ENCODE assay signal across 27 mouse cellular contexts in genomic region chr1:136058594-136058993, GRCm38 (mm10). TPM values are rescaled to one million over a fixed set of nuclear protein-coding genes. Genes with fewer than 3 reads are reported as not detected.
DNase-seq lines count a peak whose midpoint lies in the region; ATAC-seq lines count a peak whose summit lies in the region.
"Had no signal": no experiment of that assay in that cellular context is flagged by ENCODE, and none has a peak within 500 bp of the region (broad histone marks: within the 10 kb centered on the region; RNA-seq: fewer than 3 reads in every experiment).

No protein-coding gene starts in this region.

- peak; percentile 56; the same call in 1 of the 2 replicates for ATAC-seq in liver, embryonic 13.5 days (ENCODE audit: low read depth)
- no peak for ATAC-seq in liver, embryonic 12.5 days
- ATAC-seq in stomach, embryonic 14.5 days (ENCODE audit: insufficient number of reproducible peaks, insufficient read depth, low FRiP score, low read depth), result peak; percentile 54
- ATAC-seq: forebrain, embryonic 14.5 days had no signal

- no peak overlapping the region for H3K4me3 ChIP-seq in liver, embryonic 13.5 days (replicated peaks)
- no peak overlapping the region for H3K4me3 ChIP-seq in liver, embryonic 12.5 days
- H3K4me3 ChIP-seq in stomach, embryonic 14.5 days (ENCODE audit: low read depth, low read length), result no peak overlapping the region
- H3K4me3 ChIP-seq: embryonic facial prominence, embryonic 15.5 days; erythroblast, embryonic 14.5 days; forebrain, embryonic 10.5 days; heart, embryonic 10.5 days; hindbrain, embryonic 13.5 days had no signal

- H3K4me1 ChIP-seq in liver, embryonic 13.5 days (replicated peaks), result 0 out of 2 replicates have a peak, but pooled peaks cover 2% of the 10 kb centered on the region
- H3K4me1 ChIP-seq in liver, embryonic 12.5 days, result no peaks in the 10 kb centered on the region
- H3K4me1 ChIP-seq in stomach, embryonic 14.5 days (ENCODE audit: control insufficient read depth, insufficient read depth, low read length), result no peaks in the 10 kb centered on the region
- H3K4me1 ChIP-seq: embryonic facial prominence, embryonic 15.5 days had no signal

- WGBS in liver, embryonic 13.5 days (ENCODE audit: insufficient replicate concordance), result 27% methylated on average over 3 of the region's 3 CpGs
- WGBS in liver, embryonic 12.5 days (ENCODE audit: insufficient replicate concordance), result 36% methylated on average over 3 of the region's 3 CpGs
- 42% methylated on average over 3 of the region's 3 CpGs for WGBS in stomach, embryonic 14.5 days

- H3K27ac ChIP-seq in liver, embryonic 13.5 days, result no peak overlapping the region
- H3K27ac ChIP-seq in liver, embryonic 12.5 days, result no peak overlapping the region
- H3K27ac ChIP-seq in stomach, embryonic 14.5 days (ENCODE audit: low read length), result no peak overlapping the region
- H3K27ac ChIP-seq: embryonic facial prominence, embryonic 15.5 days; forebrain, embryonic 10.5 days; heart, embryonic 10.5 days; hindbrain, embryonic 13.5 days had no signal

- no peaks in the 10 kb centered on the region for H3K9me3 ChIP-seq in liver, embryonic 13.5 days (replicated peaks)
- H3K9me3 ChIP-seq in liver, embryonic 12.5 days (replicated peaks), result no peaks in the 10 kb centered on the region
- H3K9me3 ChIP-seq in stomach, embryonic 14.5 days (ENCODE audit: control insufficient read depth, low read depth, low read length), result no peaks in the 10 kb centered on the region
- H3K9me3 ChIP-seq: embryonic facial prominence, embryonic 15.5 days; forebrain, embryonic 10.5 days; G1E; heart, embryonic 10.5 days; hindbrain, embryonic 13.5 days had no signal

- H3K27me3 ChIP-seq in liver, embryonic 13.5 days, result peaks cover 25% of the 10 kb centered on the region
- H3K27me3 ChIP-seq in liver, embryonic 12.5 days (replicated peaks), result peaks cover 40% of the 10 kb centered on the region
- no peaks in the 10 kb centered on the region for H3K27me3 ChIP-seq in stomach, embryonic 14.5 days (ENCODE audit: control insufficient read depth, insufficient read depth, low read length)
- H3K27me3 ChIP-seq: embryonic facial prominence, embryonic 15.5 days had no signal

- DNase-seq in liver, embryonic 13.5 days, result no peak
- DNase-seq in ZHBTc4 (ENCODE audit: low read depth, low spot score), result peak; percentile 13
- no peak for DNase-seq in spleen, postnatal 36 days (ENCODE audit: low spot score in 2 of 2)
- no peak for DNase-seq in heart, postnatal 14 days
- DNase-seq: adrenal gland, postnatal 10 days; cerebellum, adult 11 months; cerebellum, adult 8-10 months; cerebellum, postnatal 14 days; embryo, embryonic 11 days; gastrocnemius, postnatal 10 days; heart, adult 18-20 months; heart, postnatal 10 days had no signal

- no peak overlapping the region for H3K9ac ChIP-seq in liver, embryonic 13.5 days
- no peak overlapping the region for H3K9ac ChIP-seq in liver, embryonic 12.5 days
- no peak overlapping the region for H3K9ac ChIP-seq in stomach, embryonic 14.5 days (replicated peaks; ENCODE audit: low read depth, low read length)
- H3K9ac ChIP-seq: embryonic facial prominence, embryonic 15.5 days; hindbrain, embryonic 13.5 days had no signal

- no peaks in the 10 kb centered on the region for H3K36me3 ChIP-seq in liver, embryonic 13.5 days
- no peaks in the 10 kb centered on the region for H3K36me3 ChIP-seq in liver, embryonic 12.5 days
- H3K36me3 ChIP-seq in stomach, embryonic 14.5 days (ENCODE audit: control insufficient read depth, insufficient read depth, low read length), result no peaks in the 10 kb centered on the region
- H3K36me3 ChIP-seq: embryonic facial prominence, embryonic 15.5 days; forebrain, embryonic 10.5 days; G1E; heart, embryonic 10.5 days; hindbrain, embryonic 13.5 days had no signal

- intact Hi-C loops in heart, postnatal 14 days (cut with DNase I), result no loop called here

- H3K4me2 ChIP-seq in liver, embryonic 13.5 days, result no peak overlapping the region
- no peak overlapping the region for H3K4me2 ChIP-seq in liver, embryonic 12.5 days
- no peak overlapping the region for H3K4me2 ChIP-seq in stomach, embryonic 14.5 days (replicated peaks; ENCODE audit: low read depth, low read length)
- H3K4me2 ChIP-seq: embryonic facial prominence, embryonic 15.5 days; hindbrain, embryonic 13.5 days had no signal

RNA-seq across cellular contexts. Expression of gene Cacna1s, which starts 6.0 kb away (rescaled TPM):
- 0.09 and 0.10 TPM in 2 replicates for polyA plus RNA-seq in liver, embryonic 13.5 days (2015; fragmentation: Nextera tagmentation; extraction: Ambion mirVana)
- 0.08 and 0.20 TPM in 2 replicates for polyA plus RNA-seq in liver, embryonic 12.5 days (2016; fragmentation: Nextera tagmentation; extraction: Ambion mirVana)
- polyA plus RNA-seq in stomach, embryonic 14.5 days (2014; fragmentation: Nextera tagmentation; extraction: Ambion mirVana), result not detected in 2 replicates
- total RNA-seq in heart, postnatal 14 days (2021), result 1 to 10 TPM; 1.6 to 1.7 TPM
- total RNA-seq: common myeloid progenitor, adult 5-6 weeks had no signal
- polyA plus RNA-seq: erythroblast, embryonic 14.5 days; forebrain, embryonic 10.5 days; G1E had no signal

RNA-seq across cellular contexts. Expression of gene Ascl5, which starts 8.0 kb away (rescaled TPM):
- polyA plus RNA-seq in liver, embryonic 13.5 days (2015; fragmentation: Nextera tagmentation; extraction: Ambion mirVana), result not detected in 2 replicates
- polyA plus RNA-seq in liver, embryonic 12.5 days (2016; fragmentation: Nextera tagmentation; extraction: Ambion mirVana), result not detected in 2 replicates
- polyA plus RNA-seq in stomach, embryonic 14.5 days (2014; fragmentation: Nextera tagmentation; extraction: Ambion mirVana), result 0.97 and 1.2 TPM in 2 replicates
- not detected for total RNA-seq in heart, postnatal 14 days (2021)
- total RNA-seq: adrenal gland, postnatal 10 days; adrenal gland, postnatal 4 days; common myeloid progenitor, adult 5-6 weeks; G1E; gastrocnemius, postnatal 10 days; gastrocnemius, postnatal 4 days; heart, adult 18-20 months; heart, postnatal 10 days; hematopoietic stem cell, adult 5-6 weeks had no signal
- polyA plus RNA-seq: embryonic facial prominence, embryonic 11.5 days; forebrain, embryonic 10.5 days; forebrain, embryonic 14.5 days; G1E; heart, embryonic 10.5 days; heart, embryonic 14.5 days; hindbrain, embryonic 13.5 days had no signal

RNA-seq across cellular contexts. Expression of gene Tmem9, which starts 50.6 kb away (rescaled TPM):
- polyA plus RNA-seq in liver, embryonic 13.5 days (2015; fragmentation: Nextera tagmentation; extraction: Ambion mirVana), result 90.9 and 95.3 TPM in 2 replicates
- polyA plus RNA-seq in liver, embryonic 12.5 days (2016; fragmentation: Nextera tagmentation; extraction: Ambion mirVana), result 95.0 and 103 TPM in 2 replicates
- polyA plus RNA-seq in stomach, embryonic 14.5 days (2014; fragmentation: Nextera tagmentation; extraction: Ambion mirVana), result 127 and 136 TPM in 2 replicates
- total RNA-seq in heart, postnatal 14 days (2021), result 10 to 100 TPM; 16.1 to 20.0 TPM

RNA-seq across cellular contexts. Expression of gene Igfn1, which starts 52.5 kb away (rescaled TPM):
- not detected in 2 replicates for polyA plus RNA-seq in liver, embryonic 13.5 days (2015; fragmentation: Nextera tagmentation; extraction: Ambion mirVana)
- not detected in 2 replicates for polyA plus RNA-seq in liver, embryonic 12.5 days (2016; fragmentation: Nextera tagmentation; extraction: Ambion mirVana)
- polyA plus RNA-seq in stomach, embryonic 14.5 days (2014; fragmentation: Nextera tagmentation; extraction: Ambion mirVana), result 0.13 and 0.19 TPM in 2 replicates
- total RNA-seq in heart, postnatal 14 days (2021), result under 1 TPM in 1 of 2 experiments, not detected in 1; 0.05 TPM
- total RNA-seq: common myeloid progenitor, adult 5-6 weeks; hematopoietic stem cell, adult 5-6 weeks had no signal
- polyA plus RNA-seq: embryonic facial prominence, embryonic 11.5 days; erythroblast, embryonic 14.5 days; forebrain, embryonic 10.5 days; forebrain, embryonic 14.5 days; heart, embryonic 10.5 days; hindbrain, embryonic 13.5 days had no signal
